Mouse (Mus musculus) CH12.LX (cell line): ENCODE data around the gene Gramd2. TPM values are rescaled to one million over a fixed set of nuclear protein-coding genes. Genes with fewer than 3 reads are reported as not detected.
A peak's percentile ranks its signal among the peaks of the same experiment; 100 is the strongest.

Source experiments
- DNase-seq: peaks from one replicate; pipeline ENCODE4 v3.0.0-alpha.2; 2013; ENCODE audit errors: extremely low read depth
- H3K27ac ChIP-seq: 2 replicates; pipeline ENCODE4 v1.5.1; 2012; ENCODE audit warnings: low read depth, mild to moderate bottlenecking, control low read depth, moderate library complexity; ENCODE audit not compliant: insufficient read depth
- H3K27me3 ChIP-seq: replicated peaks from 2 replicates; pipeline ENCODE3; 2012; ENCODE audit warnings: inconsistent platforms
- H3K36me3 ChIP-seq, 2 experiments: replicated peaks in 1 of 2; 2 replicates each; pipeline versions ENCODE3 to v1.6.1; 2012; ENCODE audit warnings: inconsistent platforms in 1 of 2, low read length in 1 of 2, mild to moderate bottlenecking in 1 of 2, mixed read lengths in 1 of 2, moderate library complexity in 1 of 2; ENCODE audit not compliant: control insufficient read depth in 1 of 2, insufficient read depth in 1 of 2
- H3K4me1 ChIP-seq, 2 experiments: 2 replicates each; pipeline ENCODE4 v1.6.1; 2012; ENCODE audit warnings: inconsistent platforms in 1 of 2, moderate library complexity in 1 of 2; ENCODE audit not compliant: insufficient read depth in 2 of 2, control insufficient read depth in 1 of 2
- H3K4me2 ChIP-seq: 2 replicates; pipeline ENCODE4 v1.6.1; 2012; ENCODE audit warnings: low read depth, mild to moderate bottlenecking, control low read depth; ENCODE audit not compliant: poor library complexity, insufficient read depth, severe bottlenecking
- H3K4me3 ChIP-seq, 3 experiments: fragments of 150-350 bp in 1 of 3; sonication (generic) in 1 of 3; replicated peaks in 1 of 3; 2 replicates each; pipeline versions ENCODE3 to v1.5.1; 2011 to 2012; ENCODE audit warnings: low read depth in 2 of 3, low read length in 2 of 3, mild to moderate bottlenecking in 2 of 3, moderate library complexity in 2 of 3, control low read depth in 1 of 3, improper control_type of control experiment in 1 of 3, inconsistent platforms in 1 of 3, mixed read lengths in 1 of 3; ENCODE audit not compliant: poor library complexity in 1 of 3
- H3K79me2 ChIP-seq: replicated peaks from 2 replicates; pipeline ENCODE4 v1.6.1; 2012; ENCODE audit warnings: mild to moderate bottlenecking, moderate library complexity; ENCODE audit not compliant: control insufficient read depth, poor library complexity, insufficient read depth, severe bottlenecking; ENCODE audit errors: extremely low read depth
- H3K9ac ChIP-seq: 2 replicates; pipeline ENCODE4 v1.6.1; 2012; ENCODE audit warnings: low read depth, mild to moderate bottlenecking, control low read depth, moderate library complexity; ENCODE audit not compliant: insufficient read depth
- H3K9me3 ChIP-seq: replicated peaks from 2 replicates; pipeline ENCODE3; 2012; ENCODE audit warnings: low read length, inconsistent platforms, mixed read lengths
- CHD1 ChIP-seq: IDR thresholded peaks from 2 replicates; pipeline ENCODE4 v1.6.1; 2012; ENCODE audit warnings: low read depth, low read length, improper control_type of control experiment, inconsistent platforms
- ELF1 ChIP-seq: IDR thresholded peaks from 2 replicates; pipeline ENCODE4 v1.6.1; 2014; ENCODE audit warnings: low read depth, mild to moderate bottlenecking, inconsistent platforms, low read length, improper control_type of control experiment
- HCFC1 ChIP-seq: IDR thresholded peaks from 2 replicates; pipeline ENCODE4 v1.6.1; 2012; ENCODE audit warnings: low read depth, mild to moderate bottlenecking, inconsistent platforms, low read length, improper control_type of control experiment
- KAT2A ChIP-seq: IDR thresholded peaks from 2 replicates; pipeline ENCODE4 v1.6.1; 2012; ENCODE audit warnings: low read length, improper control_type of control experiment, inconsistent platforms; ENCODE audit not compliant: insufficient replicate concordance
- MAFK ChIP-seq: IDR thresholded peaks from 2 replicates; pipeline ENCODE4 v1.6.1; 2011; ENCODE audit warnings: low read length, improper control_type of control experiment; ENCODE audit not compliant: insufficient replicate concordance
- MAZ ChIP-seq: IDR thresholded peaks from 2 replicates; pipeline ENCODE4 v1.6.1; 2012; ENCODE audit warnings: low read depth, mild to moderate bottlenecking, inconsistent platforms, low read length, improper control_type of control experiment, moderate library complexity
- PAX5 ChIP-seq: IDR thresholded peaks from 2 replicates; pipeline ENCODE4 v1.6.1; 2012; ENCODE audit warnings: low read length, inconsistent platforms, mixed read lengths
- POLR2AphosphoS2 ChIP-seq: IDR thresholded peaks from 2 replicates; pipeline ENCODE4 v1.6.1; 2011; ENCODE audit warnings: low read depth, low read length, improper control_type of control experiment
- RAD21 ChIP-seq: IDR thresholded peaks from 2 replicates; pipeline ENCODE4 v1.6.1; 2011; ENCODE audit warnings: low read depth, mild to moderate bottlenecking, low read length, improper control_type of control experiment, moderate library complexity
- TBP ChIP-seq: conservative IDR thresholded peaks from 2 replicates; pipeline ENCODE4 v1.6.1; 2011; ENCODE audit warnings: low read depth, low read length, improper control_type of control experiment
- USF1 ChIP-seq: IDR thresholded peaks from 2 replicates; pipeline ENCODE4 v1.6.1; 2014; ENCODE audit warnings: low read depth, mild to moderate bottlenecking, inconsistent platforms, low read length, improper control_type of control experiment
- ZC3H11A ChIP-seq: IDR thresholded peaks from 2 replicates; pipeline ENCODE4 v1.6.1; 2012; ENCODE audit warnings: low read depth, mild to moderate bottlenecking, inconsistent platforms, low read length, improper control_type of control experiment
- ZKSCAN1 ChIP-seq: IDR thresholded peaks from 2 replicates; pipeline ENCODE4 v1.6.1; 2012; ENCODE audit warnings: low read depth, inconsistent platforms, low read length, improper control_type of control experiment, borderline replicate concordance
- ZMIZ1 ChIP-seq: IDR thresholded peaks from 2 replicates; pipeline ENCODE4 v1.6.1; 2012; ENCODE audit warnings: low read depth, mild to moderate bottlenecking, inconsistent platforms, low read length, improper control_type of control experiment
- dilution Hi-C: fragments of 300-500 bp; cut with MboI; formaldehyde crosslinking; loops from 2 replicates; pipeline ENCODE4 v1.14.3; 2020; ENCODE audit warnings: low sequenced_read_pairs; ENCODE audit not compliant: extremely low pct_unique_long_range_greater_than_20kb, extremely low pct_ligation_motif_present
- in situ Hi-C: fragments of 300-500 bp; cut with MboI; formaldehyde crosslinking; loops from 3 replicates; pipeline ENCODE4 v1.14.3; 2019; ENCODE audit warnings: low sequenced_read_pairs, low pct_ligation_motif_present, low pct_unique_long_range_greater_than_20kb, mixed read lengths
- polyA plus RNA-seq: library from polyadenylated mRNA; unstranded; fragments of >175 nt; gene quantifications from 2 replicates; pipeline ENCODE4 v1.2.1, GENCODE M21; 2012; ENCODE audit warnings: low read depth; ENCODE audit not compliant: insufficient read length
- total RNA-seq, 2 experiments: library from RNA; depleted of rRNA; stranded (reverse); fragments of 300-350 nt in 1 of 2; fragments of >200 nt in 1 of 2; gene quantifications; 2 replicates each; pipeline ENCODE4 v1.2.3; 2012 to 2014

Gene Gramd2
- total and polyA plus RNA-seq, 3 experiments, result 0.61 TPM; not detected in 2

DNA sequence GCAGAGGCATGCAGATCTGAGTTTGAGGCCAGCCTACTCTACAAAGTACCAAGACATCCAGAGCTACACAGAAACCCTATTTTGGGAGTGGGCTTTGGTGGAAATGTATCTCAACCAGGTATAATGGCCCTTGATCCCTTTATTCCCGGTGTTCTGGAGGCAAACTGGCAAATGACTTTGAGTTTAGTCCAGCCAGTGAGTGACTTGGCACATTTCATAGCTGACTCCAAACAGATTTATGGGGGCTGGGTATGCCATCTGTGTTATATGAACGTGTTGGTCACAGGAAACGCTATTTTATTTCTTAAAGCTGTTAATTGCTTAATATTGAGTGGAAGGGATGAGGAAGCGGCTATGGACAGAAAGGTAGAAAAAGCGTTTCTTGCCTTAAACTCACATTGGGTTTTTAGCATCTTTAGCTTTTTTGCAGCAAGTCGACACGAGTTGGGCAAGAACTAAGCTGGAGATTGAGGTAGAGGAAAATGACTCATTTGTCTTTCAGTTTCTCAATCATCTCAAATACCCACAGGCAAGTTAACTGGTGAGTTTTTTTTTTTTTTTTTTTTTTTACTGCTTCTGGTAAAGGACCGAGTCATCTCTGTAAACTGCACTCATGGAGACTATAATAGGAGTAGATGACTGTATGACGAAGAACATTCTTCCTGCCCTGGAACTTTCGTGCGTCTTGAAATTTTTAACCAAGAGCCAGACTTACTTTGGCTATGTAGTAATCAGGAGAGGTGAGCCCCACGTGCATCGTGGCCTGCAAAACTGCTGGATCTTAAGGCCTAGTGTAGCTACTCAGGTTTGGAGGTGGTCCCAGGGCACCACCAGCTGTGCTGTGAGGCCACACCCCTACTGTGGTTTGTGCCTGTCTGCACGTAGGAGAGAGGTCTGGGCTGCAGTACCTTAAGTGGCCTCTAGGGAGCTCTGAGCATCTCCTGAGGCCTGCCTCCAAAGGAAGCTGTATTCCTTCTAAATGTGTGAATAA lies 20.6 kb upstream of the Gramd2 start (continued):
- TF ChIP-seq HCFC1 (no peak; the same call in 1 of the 2 replicates), MAFK (peak; percentile 57; the same call in 1 of the 2 replicates), ELF1 (0 out of 2 replicates have a peak, but pooled peaks have one; percentile 26), USF1 (no peak), ZKSCAN1 (no peak), RAD21 (peak; percentile 16; the same call in 1 of the 2 replicates), ZC3H11A (no peak), MAZ (no peak)

DNA sequence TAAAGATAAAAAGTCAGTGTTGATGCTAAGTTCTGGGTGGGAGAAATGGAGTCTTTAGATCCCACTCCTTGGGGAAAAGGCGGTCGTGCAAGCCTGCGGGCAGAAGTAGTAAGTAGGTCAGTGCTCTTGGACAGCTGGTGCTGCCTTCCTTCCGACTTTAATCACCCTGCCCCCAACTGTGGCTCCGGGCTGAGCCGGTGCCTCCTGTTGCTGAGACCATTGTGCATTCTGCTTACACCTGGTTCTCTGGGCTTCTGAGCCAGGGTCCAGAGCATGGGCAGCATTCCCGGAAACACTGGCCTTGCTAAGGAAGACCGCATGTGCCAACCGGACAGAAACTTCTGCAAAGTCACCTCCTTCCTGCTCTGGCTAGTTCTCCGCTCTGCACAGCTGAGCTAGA lies 19.5 kb upstream of the Gramd2 start:
- H3K4me2 ChIP-seq, result peak overlapping the region; percentile 67
- no peaks in the 10 kb centered on the region for H3K9me3 ChIP-seq
- H3K4me1 ChIP-seq, result peaks cover 7 to 47% of the 10 kb centered on the region in 2 experiments
- DNase-seq, result no peak
- H3K27ac ChIP-seq, result peak overlapping the region; percentile 40
- H3K4me3 ChIP-seq, result peak overlapping the region; percentile 37 to 98 (median 81)
- peak overlapping the region; percentile 46; the same call in 1 of the 2 replicates for H3K9ac ChIP-seq
- H3K27me3 ChIP-seq, result no peaks in the 10 kb centered on the region
- dilution Hi-C loops, result no loop called here
- H3K79me2 ChIP-seq, result peaks cover 85% of the 10 kb centered on the region
- 0 out of 2 replicates have a peak, but pooled peaks have one; percentile 29 for TF ChIP-seq ZMIZ1
- no peak for TF ChIP-seq POLR2AphosphoS2
- in situ Hi-C loops, result no loop called here
- H3K36me3 ChIP-seq, result peaks cover 31 to 64% of the 10 kb centered on the region in 2 experiments

DNA sequence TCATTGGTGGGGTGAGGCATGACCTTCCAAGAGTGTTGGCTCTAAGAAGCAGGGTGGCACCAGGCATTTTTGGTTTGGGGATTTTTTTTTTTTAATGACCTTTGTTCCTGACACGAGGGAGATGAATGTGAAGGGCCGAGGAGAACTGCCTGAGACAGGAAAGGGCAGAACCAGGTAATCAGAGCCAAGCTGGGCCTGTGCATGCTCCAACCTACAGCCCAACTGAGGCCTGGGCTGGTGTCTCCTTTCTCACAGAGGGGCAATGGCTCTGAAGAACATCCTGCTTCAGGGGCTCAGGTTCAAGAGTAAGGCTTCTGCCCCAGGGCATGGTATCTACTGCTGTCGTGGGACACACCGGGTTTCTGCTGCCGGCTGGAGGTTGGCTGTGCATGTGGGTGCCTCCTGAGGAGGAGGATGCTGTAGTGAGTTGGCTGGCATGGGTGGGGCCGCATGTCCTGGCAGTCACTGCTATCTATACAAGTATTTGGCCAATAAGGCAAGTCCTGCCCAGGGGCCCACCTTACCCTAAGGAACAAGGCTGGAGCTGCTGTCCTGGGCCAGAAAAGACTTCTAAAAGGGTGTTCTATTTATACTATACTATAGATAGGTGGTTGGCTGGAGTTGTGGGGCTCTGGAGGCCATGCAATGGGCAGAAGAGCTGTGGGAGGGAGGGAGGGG lies 18.5 kb upstream of the Gramd2 start:
- H3K27me3 ChIP-seq, result no peaks in the 10 kb centered on the region
- dilution Hi-C loops, result no loop called here
- peak overlapping the region; percentile 67; the same call in 1 of the 2 replicates for H3K4me2 ChIP-seq
- H3K36me3 ChIP-seq, result peaks cover 39 to 74% of the 10 kb centered on the region in 2 experiments
- no peak overlapping the region for H3K9ac ChIP-seq
- H3K4me3 ChIP-seq, result peak overlapping the region in 2 of 3 experiments; percentile 81 to 98
- H3K9me3 ChIP-seq, result no peaks in the 10 kb centered on the region
- TF ChIP-seq KAT2A (no peak), ZMIZ1 (0 out of 2 replicates have a peak, but pooled peaks have one; percentile 47), TBP (no peak), CHD1 (0 out of 2 replicates have a peak, but pooled peaks have one; percentile 14), PAX5 (no peak)
- TF ChIP-seq, all 38 proteins: peak for 2
- H3K79me2 ChIP-seq, result peaks cover 85% of the 10 kb centered on the region
- DNase-seq, result no peak
- H3K4me1 ChIP-seq, result peaks cover 7 to 47% of the 10 kb centered on the region in 2 experiments
- no peak overlapping the region for H3K27ac ChIP-seq
- in situ Hi-C loops, result no loop called here
